Mouse (Mus musculus) ES-E14 (cell line): ENCODE measurements around the gene Pik3r6.

Source experiments
- CHD2 ChIP-seq: IDR thresholded peaks from 2 replicates; pipeline ENCODE4 v1.6.1; 2014; ENCODE audit warnings: mild to moderate bottlenecking, low read depth, low read length, inconsistent platforms
- HCFC1 ChIP-seq: IDR thresholded peaks from 2 replicates; pipeline ENCODE4 v1.6.1; 2012; ENCODE audit warnings: low read length, inconsistent platforms, borderline replicate concordance; ENCODE audit not compliant: insufficient read depth
- MAFK ChIP-seq: IDR thresholded peaks from 2 replicates; pipeline ENCODE4 v1.6.1; 2014; ENCODE audit warnings: mild to moderate bottlenecking, low read depth, low read length, inconsistent platforms; ENCODE audit not compliant: insufficient read depth
- ZNF384 ChIP-seq: IDR thresholded peaks from 2 replicates; pipeline ENCODE4 v1.6.1; 2012; ENCODE audit warnings: low read depth, low read length, inconsistent platforms

GRCm38 (mm10) chr11:68513969-68514368, 11.2 kb downstream of the Pik3r6 start:
- TF ChIP-seq HCFC1: no peak
- no peak for TF ChIP-seq ZNF384
- TF ChIP-seq MAFK: no peak
- no peak for TF ChIP-seq CHD2
